Mouse (Mus musculus): ENCODE data around the gene Ddx39b.
A peak's percentile ranks its signal among the peaks of the same experiment; 100 is the strongest.

The Ddx39b gene

DNA sequence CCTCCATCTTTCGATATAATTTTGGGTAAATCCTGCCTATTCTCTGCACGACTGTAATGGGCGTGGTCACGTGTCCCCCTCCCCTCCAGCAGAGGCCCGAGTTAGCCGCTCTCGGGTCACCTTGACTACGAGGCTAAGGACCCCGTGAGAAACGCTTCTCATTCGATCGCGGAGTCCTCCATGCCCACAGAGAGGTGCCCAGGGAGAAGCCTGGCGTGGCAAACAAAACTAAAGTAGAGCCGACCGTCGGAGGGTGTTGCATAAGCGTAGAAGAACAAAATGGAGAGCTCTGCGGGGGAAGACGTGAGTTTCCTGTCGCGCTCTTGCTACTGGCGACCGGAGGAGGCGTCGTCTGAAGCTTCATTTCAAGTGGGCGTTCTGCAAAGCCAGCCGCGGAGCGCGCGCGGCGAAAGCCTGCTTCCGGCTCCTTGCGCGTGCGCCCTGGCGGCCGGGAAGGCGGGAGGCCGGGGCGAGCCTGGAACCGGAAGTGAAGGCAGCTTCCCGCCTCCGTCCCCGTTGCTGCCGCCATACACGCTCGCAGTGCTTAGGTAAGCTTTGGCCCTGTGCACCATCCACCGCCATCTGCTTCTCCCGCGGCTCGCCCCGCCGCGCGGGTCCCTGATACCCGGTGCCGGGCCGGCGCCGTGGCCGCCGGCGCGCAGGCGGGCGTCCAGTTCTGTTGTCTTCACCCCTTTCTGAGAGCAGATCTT, at the start of gene Ddx39b:
Gene Ddx39b (plus strand): TSS at position 442 of the 710 bp plus-strand sequence.
- peak; percentile 96 for DNase-seq (ENCODE audit: low spot score)

DNA sequence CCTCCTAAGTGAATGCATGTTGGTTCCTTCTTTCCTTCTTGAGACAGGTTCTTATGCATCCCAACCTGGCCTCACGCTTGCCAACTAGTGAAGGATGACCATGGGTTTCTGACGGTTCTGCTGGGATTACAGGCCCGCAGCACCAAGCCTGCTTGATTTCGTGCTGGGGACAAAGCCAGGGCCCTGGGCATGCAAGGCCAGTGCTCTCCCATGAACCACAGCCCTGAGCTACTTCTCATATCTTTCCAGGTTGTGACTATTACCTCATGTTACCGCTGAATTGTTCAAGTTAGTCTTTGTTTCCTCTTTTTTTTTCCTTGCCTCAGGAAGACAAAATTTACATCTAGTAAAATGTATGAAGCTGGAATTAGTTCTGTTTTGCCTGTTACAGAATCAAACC, 48.6 kb upstream of the Ddx39b start:
- no peak for DNase-seq (ENCODE audit: low spot score)

DNA sequence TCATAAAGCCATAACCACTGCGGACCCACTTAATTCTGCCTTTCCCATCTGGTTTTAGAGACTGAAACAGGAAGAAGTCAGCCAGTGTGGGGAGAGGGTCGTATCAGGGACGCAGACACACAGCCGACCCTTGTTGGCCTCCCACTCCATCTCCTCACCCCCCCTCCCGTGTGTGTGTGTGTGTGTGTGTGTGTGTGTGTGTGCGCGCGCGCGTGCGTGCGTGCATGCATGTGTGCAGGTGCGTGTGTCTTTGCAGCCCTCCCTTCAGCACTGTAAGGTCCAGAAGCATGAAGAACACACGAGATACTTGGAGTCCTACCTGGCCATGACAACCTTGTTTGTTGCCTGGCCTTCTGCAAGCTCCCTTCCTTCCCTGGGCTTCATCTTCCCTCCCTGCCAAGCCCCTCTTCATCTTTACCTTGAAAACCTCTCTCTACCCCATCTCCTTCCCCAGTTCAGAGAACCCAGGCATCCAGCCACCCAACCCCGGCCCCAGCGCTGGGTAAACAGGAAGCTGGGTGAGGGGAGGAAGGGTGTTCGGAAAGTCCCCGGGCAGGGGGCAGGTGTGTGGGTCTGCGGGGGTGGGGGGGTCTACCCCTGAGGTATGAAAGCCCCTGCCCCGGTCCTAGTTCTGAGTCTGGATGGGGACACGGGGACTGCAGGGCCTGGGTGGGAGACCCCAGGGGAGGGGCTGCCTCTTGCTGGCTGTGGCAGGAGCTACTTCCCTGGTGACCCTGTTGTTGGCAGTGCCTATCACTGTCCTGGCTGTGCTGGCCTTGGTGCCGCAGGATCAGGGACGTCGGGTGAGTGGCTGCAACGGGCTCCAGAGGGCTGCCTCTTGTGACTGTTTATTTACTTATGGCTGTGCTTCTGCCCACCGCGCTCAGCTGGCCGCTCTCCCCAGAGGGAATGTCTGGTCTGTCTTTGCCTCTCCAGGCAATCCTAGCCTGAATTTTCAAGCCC, 47.4 kb upstream of the Ddx39b start, which contains the start of gene Ltb:
Gene Ltb (plus strand): TSS at position 559 of the 963 bp plus-strand sequence.
- DNase-seq (ENCODE audit: low spot score), result no peak

DNA sequence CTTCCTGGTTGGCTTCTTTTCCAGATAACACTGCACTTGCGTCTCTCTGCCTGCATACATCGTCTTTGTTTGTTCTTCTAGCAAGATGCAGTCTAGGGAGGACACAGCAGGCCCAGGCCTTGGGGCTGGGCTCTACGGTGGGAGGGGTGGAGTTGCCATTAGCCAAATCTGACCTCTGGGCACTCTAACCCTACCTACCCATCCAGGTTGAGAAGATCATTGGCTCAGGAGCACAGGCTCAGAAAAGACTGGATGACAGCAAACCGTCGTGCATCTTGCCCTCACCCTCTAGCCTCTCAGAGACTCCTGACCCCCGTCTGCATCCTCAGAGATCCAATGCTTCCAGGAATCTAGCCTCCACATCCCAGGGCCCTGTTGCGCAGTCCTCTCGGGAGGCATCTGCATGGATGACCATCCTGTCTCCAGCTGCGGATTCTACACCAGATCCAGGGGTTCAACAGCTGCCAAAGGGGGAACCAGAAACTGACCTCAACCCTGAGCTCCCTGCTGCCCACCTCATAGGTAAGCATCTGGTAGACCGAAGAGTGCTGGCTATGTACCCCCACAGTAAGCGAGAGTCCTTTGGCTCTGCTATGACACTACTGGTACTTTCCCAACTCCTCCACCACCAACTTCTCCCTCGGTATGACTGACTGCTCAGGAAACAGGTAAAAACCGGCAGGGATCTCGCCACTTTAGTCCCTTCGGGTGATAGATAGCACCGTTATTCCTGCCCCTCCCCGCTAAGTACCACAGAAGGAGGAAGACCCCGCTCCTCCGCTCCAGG, 46.5 kb upstream of the Ddx39b start:
- DNase-seq (ENCODE audit: low spot score), result no peak

DNA sequence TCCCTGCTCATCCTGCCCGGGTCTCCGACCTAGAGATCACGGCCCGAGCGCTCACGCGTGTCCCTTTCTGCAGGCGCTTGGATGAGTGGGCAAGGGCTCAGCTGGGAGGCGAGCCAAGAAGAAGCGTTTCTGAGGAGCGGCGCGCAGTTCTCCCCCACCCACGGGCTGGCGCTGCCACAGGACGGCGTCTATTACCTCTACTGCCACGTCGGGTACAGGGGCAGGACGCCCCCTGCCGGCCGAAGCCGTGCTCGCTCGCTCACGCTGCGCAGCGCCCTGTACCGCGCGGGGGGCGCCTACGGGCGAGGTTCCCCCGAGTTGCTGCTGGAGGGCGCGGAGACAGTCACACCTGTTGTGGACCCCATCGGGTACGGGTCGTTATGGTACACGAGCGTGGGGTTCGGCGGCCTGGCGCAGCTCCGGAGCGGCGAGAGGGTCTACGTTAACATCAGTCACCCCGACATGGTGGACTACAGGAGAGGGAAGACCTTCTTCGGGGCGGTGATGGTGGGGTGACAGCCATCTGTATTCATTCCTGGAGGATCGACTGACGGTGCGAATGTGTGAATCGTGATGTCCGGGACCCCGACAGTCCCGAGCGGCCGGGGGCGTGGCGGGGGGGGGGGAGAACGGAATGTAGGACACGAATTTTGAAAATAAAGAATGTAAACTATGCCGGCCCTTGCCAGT, 45.8 kb upstream of the Ddx39b start:
- peak; percentile 80 for DNase-seq (ENCODE audit: low spot score)

DNA sequence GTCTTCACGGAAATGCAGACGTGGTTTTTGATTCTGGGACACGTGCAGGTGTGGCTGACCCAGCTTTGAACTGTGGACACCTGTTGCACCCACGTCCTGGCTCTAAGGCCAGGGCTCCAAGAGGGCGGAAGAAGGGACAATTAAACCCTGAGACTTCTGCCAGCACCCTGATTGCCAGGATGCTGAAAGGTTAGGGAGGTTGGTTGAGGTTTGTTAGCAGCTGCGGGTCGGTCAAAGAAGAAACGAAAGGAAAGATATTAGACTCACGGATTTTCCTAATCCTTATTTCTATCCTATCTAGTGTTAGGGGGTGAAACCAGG, 45.3 kb upstream of the Ddx39b start:
- DNase-seq (ENCODE audit: low spot score), result no peak

DNA sequence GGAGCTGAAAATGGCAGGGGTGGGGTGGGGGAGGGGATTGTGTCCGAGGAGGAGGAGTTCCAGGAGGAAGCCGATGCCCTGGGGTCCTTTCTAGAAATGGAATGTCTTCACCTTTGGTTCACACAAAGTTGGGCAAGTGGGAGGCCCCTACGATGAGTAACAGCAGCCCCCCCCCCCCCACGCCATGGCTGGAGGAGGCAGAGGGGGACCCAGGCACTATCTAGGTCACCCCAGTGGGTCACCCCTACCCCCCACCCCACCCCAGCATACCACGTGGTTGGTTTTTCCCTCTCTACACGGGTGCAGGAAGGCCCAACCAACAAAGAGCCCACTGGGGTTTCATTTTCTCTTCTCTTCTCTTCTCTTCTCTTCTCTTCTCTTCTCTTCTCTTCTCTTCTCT, 44.4 kb upstream of the Ddx39b start:
- DNase-seq (ENCODE audit: low spot score), result no peak

DNA sequence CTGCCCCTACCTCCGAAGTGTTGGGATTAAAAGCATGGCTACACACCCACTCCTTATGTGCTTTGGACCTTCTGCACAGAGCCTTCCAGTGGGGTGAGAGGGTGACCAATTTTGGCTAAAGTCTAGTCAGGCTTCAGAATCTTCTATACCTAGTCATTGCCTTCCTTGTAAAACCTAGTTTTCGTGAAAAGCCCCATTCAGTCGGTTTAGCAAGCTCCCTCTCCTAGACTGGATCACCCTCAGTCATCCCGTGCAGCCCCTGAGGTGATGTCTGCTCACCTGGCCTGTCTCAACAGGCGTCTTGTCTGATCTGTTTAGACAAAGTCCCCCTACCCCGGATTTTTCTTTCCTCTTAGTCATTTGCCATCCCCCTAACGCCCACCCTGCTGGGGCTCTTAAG, 43.5 kb upstream of the Ddx39b start:
- no peak for DNase-seq (ENCODE audit: low spot score)

DNA sequence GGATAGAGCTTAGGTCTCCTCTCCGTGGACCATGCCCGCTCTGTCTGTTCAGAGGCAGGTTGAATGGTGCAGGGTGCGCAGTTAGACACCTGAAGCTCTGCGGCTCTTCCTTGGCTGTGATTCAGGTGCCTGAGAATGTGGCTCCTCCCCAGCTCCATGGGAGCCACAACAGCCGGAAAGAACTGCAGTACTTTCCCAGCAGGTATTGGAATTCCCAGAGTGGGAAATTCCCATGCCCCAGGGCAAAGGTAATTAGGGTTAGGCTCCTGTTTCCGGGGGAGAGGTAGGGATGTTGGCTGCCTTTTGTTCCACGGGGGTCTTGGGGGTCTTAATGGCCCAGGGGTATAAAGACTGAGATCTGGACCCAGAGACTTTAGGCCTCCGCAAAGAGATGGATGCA, 42.6 kb upstream of the Ddx39b start:
- DNase-seq (ENCODE audit: low spot score), result no peak

DNA sequence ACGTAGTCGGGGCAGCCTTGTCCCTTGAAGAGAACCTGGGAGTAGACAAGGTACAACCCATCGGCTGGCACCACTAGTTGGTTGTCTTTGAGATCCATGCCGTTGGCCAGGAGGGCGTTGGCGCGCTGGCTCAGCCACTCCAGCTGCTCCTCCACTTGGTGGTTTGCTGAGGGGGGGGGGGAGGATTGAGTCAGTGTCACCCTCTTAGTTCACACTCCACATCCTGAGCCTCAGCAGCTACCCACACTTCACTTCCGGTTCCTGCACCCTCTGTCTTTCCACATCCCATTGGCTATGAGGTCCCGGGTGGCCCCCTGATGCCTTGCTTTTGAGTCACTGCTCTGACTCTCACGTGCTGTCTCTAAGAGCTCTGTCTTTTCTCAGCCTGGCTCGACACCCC, 41.1 kb upstream of the Ddx39b start:
- DNase-seq (ENCODE audit: low spot score), result no peak

DNA sequence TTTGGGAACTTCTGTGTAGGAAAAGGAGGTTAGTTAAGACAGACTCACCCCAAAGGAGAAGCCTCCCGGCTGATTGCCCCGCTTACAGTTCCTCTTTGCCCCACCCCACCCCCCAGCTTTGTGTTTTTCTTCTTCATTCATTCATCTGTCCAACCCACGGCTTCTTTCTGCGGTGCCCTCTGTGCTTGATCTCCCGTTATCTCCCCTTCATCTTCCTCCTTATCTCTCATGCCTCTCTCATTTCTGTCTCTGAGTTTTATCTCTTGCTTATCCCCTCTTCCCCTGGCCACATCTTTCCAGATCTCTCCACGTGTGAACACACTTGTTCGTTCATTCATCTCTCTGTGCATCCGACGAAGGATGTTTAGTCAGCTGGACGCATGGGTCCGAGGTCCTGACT, 40.4 kb upstream of the Ddx39b start:
- DNase-seq (ENCODE audit: low spot score), result no peak

DNA sequence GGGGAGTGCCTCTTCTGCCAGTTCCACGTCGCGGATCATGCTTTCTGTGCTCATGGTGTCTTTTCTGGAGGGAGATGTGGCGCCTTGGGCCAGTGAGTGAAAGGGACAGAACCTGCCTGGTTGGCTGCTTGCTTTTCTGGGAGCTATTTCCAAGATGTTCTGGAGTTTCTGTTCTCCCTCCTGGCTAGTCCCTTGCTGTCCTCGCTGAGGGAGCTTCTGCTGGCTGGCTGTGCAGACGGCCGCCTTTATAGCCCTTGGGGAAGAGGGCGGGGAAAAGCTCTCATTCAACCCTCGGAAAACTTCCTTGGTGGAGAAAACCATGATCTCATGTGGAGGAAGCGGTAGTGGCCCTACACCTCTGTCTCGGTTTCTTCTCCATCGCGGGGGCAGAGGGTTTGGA, 39.8 kb upstream of the Ddx39b start, which contains the start of gene Tnf:
Gene Tnf (minus strand): TSS at position 221 of the 400 bp plus-strand sequence.
- DNase-seq (ENCODE audit: low spot score), result peak; percentile 35

DNA sequence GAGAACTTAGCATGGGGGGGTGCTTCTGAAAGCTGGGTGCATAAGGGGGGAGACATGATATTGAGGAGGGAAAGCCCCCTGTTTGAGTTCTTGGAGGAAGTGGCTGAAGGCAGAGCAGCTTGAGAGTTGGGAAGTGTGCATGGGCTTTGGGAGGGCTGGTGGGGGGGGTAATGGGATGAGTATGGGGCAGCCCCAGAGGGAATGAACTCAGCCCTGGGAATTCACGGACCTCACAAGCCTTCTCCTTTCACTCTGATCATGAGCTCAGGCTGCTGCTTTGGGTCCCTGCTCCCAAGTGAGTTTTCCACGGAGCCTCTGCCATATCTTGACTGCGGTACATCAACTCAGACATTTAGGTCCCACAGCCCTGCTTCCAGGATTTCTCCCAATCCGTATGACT, 39.1 kb upstream of the Ddx39b start:
- no peak for DNase-seq (ENCODE audit: low spot score)

DNA sequence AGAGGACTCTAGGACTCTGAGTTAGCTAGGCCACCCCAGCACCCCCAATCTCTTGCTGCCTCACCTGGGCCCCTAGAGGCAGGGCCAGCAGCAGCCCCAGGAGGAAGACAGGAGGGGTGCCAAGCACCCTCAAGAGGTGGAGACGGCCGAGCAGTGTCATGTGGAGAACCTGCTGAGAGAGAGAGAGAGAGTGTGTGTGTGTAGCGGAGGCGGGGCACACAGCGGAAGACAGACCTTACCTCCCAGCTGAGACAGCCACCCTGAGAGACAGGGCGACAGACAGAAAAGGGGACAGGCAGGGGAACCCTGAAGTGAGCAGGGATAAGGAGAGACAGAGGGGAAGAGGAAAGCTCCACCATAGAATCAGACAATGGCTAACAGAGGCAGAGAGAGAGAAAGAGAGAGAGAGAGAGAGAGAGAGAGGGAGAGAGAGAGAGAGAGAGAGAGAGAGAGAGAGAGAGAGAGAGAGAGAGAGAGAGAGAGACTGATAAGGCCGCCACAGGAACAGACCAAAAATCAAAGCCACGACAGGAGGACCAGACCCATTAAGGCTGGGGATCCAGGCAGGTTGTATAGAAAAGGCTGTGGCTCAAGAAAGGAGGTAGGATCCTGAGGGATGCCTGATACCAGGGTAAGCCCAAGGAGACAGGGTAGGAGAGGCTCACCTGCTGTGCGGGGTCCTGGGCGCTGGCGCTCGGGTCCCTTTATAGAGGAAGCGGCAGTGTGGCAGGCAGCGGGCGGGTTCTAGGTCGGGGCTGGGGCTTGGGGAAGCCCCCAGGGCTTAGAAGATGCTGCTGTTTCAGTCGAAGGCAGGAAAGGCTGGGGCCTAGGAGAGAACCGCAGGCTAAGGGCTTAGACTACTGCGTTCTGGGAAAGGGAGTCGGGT, 36.8 kb upstream of the Ddx39b start, which contains the start of gene Lta:
Gene Lta (minus strand): TSS at position 858 of the 886 bp plus-strand sequence.
- DNase-seq (ENCODE audit: low spot score), result no peak

DNA sequence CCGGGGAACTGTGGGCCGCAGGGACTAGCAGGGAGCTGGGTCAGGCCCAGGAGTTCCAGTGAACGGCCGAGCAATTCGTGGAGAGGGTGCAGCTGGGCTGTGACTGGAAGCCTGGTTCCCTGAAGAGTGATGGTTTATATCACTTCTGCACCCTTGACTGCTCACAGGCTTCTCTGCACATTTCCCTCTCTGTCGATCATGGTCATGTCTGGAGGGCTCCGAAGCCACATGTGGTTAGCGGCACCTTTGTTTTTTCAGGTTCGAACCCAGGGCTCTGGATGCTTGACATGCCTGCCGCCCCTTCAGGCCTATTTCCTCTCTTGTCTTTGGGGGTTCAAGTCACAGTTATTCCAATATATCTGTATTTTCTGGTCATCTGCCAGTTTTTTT, 36.2 kb upstream of the Ddx39b start:
- DNase-seq (ENCODE audit: low spot score), result no peak

DNA sequence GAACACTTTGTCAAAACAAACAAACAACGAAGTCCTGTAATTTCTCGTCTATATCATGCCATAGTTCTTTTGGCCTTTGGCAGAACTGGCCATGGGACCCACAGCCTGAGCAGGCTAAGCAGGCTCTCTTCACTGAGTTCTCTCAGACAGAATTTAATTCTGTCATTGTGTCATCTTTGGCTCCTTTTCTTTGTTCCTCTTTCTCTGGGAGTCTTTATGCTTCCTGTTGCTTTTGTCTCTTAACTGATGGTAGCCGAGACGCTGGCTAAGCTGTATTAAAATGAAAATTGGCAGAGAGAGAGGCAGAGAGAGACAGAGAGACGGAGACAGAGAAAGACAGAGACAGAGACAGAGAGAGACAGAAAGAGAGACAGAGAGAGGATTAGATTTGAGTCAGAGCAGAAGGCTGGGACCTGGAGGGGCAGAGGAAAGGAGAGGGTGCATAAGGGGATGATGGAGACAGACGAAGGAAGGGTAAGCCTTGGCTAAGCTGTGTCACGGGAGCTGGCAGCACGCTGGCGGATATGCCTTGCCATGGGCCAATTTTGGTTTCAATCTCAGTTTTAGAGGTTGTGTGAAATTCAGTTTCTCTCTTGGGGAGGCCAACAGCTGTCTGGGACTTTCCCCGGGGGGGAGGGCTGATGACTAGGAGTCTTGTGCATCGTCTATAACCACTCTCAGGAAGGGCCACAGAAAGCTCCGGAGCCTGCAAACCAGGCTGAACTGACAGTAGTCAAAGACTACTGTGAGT, 31.6 kb upstream of the Ddx39b start:
- DNase-seq (ENCODE audit: low spot score), result no peak

DNA sequence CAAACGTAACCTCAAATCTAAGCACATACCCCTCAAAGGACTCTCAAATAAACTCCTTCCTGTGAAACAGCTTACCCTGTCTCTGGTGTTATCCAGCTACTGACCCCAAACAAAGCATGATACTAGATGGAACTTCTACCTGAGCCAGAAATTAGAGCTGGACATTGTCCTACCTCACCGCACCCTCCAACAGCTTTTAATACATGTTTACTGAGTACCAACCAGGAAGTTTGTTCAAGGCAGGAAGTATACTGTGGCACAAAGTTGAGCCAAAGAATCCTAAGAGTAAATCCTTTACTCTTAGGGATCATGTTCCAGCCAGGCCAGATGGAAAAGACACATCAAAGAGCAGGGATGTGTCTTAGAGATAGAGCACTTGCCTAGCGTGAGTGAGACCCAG, 31.0 kb upstream of the Ddx39b start:
- no peak for DNase-seq (ENCODE audit: low spot score)

DNA sequence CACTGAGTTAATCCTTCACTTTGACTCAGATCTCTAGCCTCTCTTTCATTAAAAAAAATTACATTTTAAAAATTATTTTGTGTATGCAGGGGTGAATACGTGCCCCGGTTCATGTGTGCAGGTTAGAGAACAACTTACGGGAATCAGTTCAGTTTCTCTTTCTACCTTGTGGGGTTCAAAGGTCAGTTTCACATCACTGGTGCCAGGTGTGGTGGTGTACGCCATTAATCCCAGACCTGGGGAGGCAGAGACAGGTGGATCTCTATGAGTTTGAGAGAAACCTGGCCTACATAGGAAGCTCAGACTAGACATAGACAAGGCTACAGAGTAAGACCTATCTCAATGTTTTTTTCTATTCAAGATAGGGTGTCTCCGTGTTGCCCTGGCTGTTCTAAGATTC, 28.5 kb upstream of the Ddx39b start:
- DNase-seq (ENCODE audit: low spot score), result no peak

DNA sequence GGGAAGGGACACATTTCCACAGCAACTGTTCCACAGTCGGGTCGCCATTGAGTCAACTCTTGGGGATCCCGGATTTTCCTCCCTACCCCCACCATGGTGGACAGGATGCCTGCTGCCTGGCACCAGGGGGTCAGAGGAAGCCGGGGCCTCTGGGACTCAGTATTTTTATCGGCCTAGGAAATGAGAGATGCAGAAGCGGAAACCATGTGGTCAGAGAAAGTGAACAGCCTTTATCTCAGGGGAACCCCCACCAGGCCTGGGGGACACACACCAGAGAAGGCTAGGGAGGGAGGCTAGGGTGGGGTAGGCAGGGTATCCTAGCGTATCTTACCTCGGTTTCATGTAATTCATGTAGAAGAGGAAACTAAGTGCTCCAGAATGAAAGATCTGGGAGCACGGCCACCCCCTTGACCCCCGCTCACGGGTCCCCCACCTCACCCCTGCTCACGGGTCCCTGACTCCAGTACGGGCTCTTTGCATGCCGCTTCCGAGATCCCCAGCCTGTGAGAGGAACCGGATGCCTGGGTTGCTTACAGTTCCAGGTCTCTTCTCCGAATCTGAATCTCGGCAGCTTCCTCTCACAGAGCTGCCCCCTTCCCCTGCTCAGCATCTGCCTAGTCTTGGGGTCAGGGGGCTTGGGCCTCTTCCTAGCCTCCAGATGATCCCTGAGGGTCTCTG, 22.9 kb upstream of the Ddx39b start:
- DNase-seq (ENCODE audit: low spot score), result no peak

Measured in layer of hippocampus, adult 11-12 months (tissue).